Mouse (Mus musculus) frontal cortex, postnatal 10 days (tissue): ENCODE measurements around the gene Rnf113a2.
A peak's percentile ranks its signal among the peaks of the same experiment; 100 is the strongest.

Experiments
- DNase-seq, 2 experiments: peaks; one replicate each; pipeline ENCODE4 v3.0.0; 2022; ENCODE audit warnings: low spot score in 2 of 2, mixed read lengths in 1 of 2

Rnf113a2 gene

DNA sequence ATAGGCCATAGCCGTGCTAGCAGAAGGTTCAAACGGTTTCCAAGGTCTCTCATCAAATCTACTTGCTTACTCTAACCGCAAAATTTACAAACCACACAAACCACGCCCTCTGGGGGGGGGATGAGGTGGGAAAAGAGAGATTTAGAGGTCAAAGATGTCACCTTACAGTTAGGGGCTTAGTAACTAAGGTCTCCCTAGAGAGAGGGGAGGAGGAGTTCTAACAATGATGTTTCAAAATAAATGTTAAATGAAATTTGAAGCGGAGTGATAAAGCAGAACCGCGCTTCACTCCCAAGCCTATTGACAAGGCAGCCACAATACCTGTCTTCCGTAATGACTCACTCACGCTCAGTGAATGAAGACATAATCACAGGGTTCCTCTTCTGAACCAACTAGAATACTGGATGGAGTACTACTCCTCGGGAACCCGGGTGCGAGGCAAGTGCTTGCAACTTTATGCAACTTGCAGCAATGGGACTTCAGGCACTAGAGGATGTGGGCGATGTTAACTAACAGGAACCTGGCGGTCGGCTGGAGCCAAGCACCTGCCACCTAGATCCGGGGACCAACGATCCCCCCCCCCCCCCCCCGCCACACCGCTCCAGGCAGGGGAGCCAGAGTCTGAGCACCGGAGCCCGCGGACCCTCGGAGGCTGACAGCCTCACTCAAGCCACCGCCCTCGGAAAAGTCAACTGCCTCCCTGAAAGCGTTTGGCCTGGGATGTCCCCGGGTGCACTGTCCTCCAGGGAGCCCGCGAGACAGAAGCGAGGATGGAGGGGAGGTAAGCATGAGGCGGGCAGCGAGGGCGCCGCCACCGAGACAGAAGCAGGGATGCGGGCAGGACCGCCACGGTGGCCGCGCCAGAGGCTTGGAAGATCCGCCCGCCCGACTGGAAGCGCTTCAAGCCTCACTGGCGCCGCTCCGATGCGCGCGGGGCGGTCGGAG, 8.8 kb upstream of the Rnf113a2 start:
- peak in 1 of 2 experiments; percentile 20 for DNase-seq

GRCm38 (mm10) chr12:84408819-84409507, 8.0 kb upstream of the Rnf113a2 start, which contains the start of the genes Entpd5 and Bbof1:
Entpd5 (minus strand) TSS chr12:84409029.
Bbof1 (plus strand) TSS chr12:84409071.
- DNase-seq, result peak; percentile 78 to 88

DNA sequence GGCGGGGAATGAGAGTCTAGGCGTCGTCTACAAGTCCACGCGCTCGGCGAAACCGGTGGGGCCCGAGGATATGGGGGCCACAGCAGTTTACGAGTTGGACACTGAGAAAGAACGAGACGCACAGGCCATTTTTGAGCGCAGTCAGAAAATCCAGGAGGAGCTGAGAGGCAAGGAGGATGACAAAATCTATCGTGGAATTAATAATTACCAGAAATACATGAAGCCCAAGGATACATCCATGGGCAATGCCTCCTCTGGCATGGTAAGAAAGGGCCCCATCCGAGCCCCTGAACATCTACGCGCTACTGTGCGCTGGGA, 568 bp downstream of the Rnf113a2 start:
- DNase-seq, result no peak

DNA sequence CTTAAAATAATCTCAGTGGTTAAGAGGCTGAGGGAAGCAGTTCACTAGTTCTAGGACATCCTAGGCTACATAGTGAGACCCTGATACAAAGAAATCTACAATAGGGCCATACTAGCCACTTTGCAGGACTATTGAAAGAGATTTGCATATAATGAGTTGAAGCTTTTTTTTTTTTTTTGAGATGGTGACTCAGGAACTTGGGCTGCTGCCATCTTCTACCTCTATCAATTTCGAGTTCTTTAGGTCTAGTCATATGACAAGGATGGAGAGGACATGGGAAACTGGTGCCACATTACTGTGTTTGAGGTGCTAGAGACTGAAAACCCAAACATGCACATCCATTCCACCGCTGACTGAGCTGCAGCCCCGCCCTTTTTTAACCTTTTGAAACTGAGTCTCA, 7.0 kb downstream of the Rnf113a2 start:
- no peak for DNase-seq

DNA sequence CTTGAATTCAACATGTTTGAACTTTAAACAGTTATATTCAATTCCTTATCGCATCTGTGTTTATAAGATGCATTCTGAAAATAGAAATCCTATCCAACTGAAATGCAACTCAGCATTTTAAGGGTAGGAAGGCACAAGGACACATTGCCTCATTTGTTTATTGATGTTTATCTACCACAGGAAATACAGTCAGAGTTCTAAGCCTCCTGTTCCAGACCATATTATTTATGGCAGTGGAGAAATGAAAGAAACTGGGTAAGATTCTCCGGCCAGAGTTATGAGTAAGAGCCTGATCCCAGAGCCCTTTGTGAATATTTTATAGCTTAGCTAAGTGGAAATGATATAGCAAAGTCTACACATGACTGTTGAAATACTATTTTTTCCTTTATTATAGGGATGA, 12.8 kb downstream of the Rnf113a2 start:
- DNase-seq, result no peak

- DNase-seq, result no peak
Measured at GRCm38 (mm10) chr12:84438697-84439096, 21.7 kb downstream of the Rnf113a2 start.

- DNase-seq, result no peak
Measured at GRCm38 (mm10) chr12:84442526-84442925, 25.5 kb downstream of the Rnf113a2 start.

DNA sequence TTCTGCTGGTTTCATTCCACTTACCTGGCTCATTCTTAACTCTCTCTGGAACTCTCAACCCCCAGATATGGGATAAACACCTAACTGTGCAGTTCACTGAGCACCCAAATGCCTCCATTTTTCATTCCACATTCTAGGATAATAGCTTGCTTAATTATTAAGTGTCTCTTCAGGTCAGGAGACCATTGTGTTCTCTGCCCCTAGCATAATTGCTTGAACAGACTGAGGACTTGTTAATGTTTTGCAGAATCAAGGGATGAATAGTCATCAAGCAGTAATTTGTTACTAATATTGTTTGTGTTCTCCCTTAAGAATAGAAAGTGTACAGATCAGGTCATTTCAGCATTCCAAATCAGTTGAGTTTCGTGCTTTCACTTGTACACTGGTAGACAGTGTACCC, 30.4 kb downstream of the Rnf113a2 start:
- no peak for DNase-seq

DNA sequence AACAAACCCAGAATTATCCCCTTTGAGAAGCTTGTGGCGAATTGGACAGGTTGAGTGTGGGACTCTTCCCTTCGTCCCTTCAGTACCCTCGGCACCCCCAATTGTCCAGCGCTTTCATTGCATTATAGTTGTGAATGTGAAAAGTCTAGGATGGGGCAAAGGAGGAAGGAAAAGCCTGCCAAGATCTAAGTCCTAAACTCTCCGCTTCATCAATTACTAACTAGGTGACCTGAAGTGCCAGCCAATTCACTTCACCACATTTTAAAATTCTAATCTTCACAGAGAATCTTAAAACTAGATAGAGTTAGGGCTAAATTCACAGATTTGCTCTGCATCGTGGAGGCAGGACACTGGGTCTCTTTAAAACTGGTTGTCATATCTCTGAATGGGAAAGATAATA, 31.2 kb downstream of the Rnf113a2 start:
- no peak for DNase-seq

DNA sequence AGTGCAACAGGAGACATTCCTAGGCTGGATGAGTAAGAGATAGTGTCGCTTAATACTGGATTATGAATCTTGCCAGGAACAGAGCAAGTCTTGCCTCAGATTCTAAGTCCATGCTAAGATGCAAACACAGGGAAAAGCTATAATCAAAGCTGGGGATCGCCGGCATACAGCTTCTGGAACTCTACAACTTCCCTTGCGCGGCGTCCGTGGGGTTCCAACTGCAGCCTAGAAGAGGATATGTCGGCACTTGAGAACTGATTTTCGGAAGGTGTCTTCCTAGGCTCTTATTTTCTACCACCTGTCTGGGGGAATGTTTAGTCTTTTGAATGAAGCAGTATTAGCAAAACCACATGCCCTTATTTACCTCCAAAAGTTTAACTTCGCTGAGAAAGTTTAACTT, 32.9 kb downstream of the Rnf113a2 start:
- no peak for DNase-seq

DNA sequence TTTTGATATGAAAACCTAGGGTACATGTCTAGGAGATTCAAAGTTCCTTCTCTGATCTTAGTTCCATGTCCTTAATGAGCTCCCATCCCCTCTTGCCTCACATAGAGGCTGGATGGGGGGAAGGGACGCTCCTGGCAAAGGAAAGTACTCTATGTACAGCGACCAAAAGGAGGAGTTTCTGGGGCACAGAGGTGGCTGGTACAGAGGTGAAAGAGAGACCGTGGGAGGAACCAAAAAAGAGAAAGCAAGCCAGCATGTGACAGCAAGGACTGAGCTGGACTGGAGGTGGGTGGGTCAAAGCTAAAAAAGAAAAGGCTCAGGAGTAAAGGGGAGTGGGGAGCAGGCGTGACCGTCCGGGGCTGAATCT, 33.3 kb downstream of the Rnf113a2 start:
- no peak for DNase-seq

GRCm38 (mm10) chr12:84450718-84451646, 34.0 kb downstream of the Rnf113a2 start, which contains the start of the genes Aldh6a1 and Lin52:
Aldh6a1 (minus strand) TSS chr12:84451004.
Lin52 (plus strand) TSS chr12:84451422.
- DNase-seq, result peak; percentile 97 to 99

- DNase-seq, result peak in 1 of 2 experiments; percentile 10
Measured at GRCm38 (mm10) chr12:84451801-84452200, 34.8 kb downstream of the Rnf113a2 start.

GRCm38 (mm10) chr12:84456911-84457310, 39.9 kb downstream of the Rnf113a2 start:
- DNase-seq, result no peak

- DNase-seq, result no peak
Measured at GRCm38 (mm10) chr12:84459845-84460244, 42.8 kb downstream of the Rnf113a2 start.

DNA sequence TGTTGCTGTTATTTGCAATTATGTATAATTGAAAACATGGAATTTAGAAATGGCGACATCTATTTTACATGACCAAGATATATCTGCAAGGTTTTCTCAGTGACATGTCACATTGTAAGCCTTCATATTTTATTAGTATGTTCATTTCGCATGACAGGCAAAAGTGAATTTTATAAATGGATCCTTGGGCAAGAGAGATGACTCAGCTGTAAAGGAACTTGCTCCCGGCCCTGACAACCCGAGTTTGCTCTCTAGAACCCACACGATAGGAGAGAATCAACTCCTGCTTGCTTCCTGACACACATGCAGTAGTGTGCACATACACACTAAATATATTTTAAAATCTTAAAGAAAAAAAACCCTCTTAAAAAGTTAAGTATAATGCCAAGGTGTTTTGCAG, 44.4 kb downstream of the Rnf113a2 start:
- DNase-seq, result no peak

DNA sequence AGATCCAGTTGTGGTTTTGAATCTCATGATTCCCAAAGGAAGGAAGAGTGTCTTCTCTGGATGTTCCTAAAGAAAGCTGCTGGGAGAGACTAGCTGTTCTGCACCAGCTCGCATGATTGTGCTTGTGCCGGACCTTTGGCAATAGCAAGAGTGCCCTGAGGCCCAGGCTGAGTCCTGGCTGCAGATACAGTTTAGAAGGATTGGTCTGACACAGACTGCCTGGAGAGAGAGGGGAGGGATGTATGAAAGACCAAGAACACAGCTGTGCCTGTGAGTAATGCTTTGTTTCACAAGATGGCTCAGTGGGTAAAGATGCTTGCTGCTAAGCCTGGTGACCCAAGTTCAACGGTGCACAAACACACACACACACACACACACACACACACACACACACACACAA, 45.9 kb downstream of the Rnf113a2 start:
- no peak for DNase-seq
